Mouse (Mus musculus) c-Kit-positive CD71-negative TER-119-negative erythroid progenitor cells, embryonic 14.5 days (primary cell): ENCODE results near the gene Stk38l.

ENCODE experiments used
- DNase-seq: peaks from one replicate; pipeline ENCODE4 v3.0.0-alpha.2; 2013; ENCODE audit warnings: low read depth

Gene Stk38l

GRCm38 (mm10) chr6:146724581-146725383 is at the start of gene Stk38l:
TSS of gene Stk38l (plus strand) at chr6:146724995.
- peak; percentile 76 for DNase-seq

GRCm38 (mm10) chr6:146676904-146677303 is 47.9 kb upstream of the Stk38l start:
- DNase-seq, result no peak

GRCm38 (mm10) chr6:146678136-146679070 is 46.4 kb upstream of the Stk38l start:
- no peak for DNase-seq

- DNase-seq, result no peak
These were observed 40.9 kb upstream of the Stk38l start for GRCm38 (mm10) chr6:146683881-146684280.

- no peak for DNase-seq
These were observed 39.0 kb upstream of the Stk38l start for GRCm38 (mm10) chr6:146685781-146686308.

GRCm38 (mm10) chr6:146686463-146687196 is 38.2 kb upstream of the Stk38l start:
- DNase-seq, result no peak

GRCm38 (mm10) chr6:146688010-146688409 is 36.8 kb upstream of the Stk38l start:
- DNase-seq, result no peak

GRCm38 (mm10) chr6:146688861-146689260 is 35.9 kb upstream of the Stk38l start:
- no peak for DNase-seq

GRCm38 (mm10) chr6:146697767-146698166 is 27.0 kb upstream of the Stk38l start:
- no peak for DNase-seq

- DNase-seq, result no peak
These were observed 26.4 kb upstream of the Stk38l start for GRCm38 (mm10) chr6:146698376-146698775.

- no peak for DNase-seq
These were observed 24.3 kb upstream of the Stk38l start for GRCm38 (mm10) chr6:146700461-146700860.

GRCm38 (mm10) chr6:146702126-146702881 is 22.5 kb upstream of the Stk38l start:
- no peak for DNase-seq

- DNase-seq, result no peak
These were observed 21.4 kb upstream of the Stk38l start for GRCm38 (mm10) chr6:146703351-146703750.

GRCm38 (mm10) chr6:146705631-146706030 is 19.2 kb upstream of the Stk38l start:
- DNase-seq, result no peak

GRCm38 (mm10) chr6:146719606-146720005 is 5.2 kb upstream of the Stk38l start:
- no peak for DNase-seq

GRCm38 (mm10) chr6:146723805-146724204 is 990 bp upstream of the Stk38l start:
- DNase-seq, result no peak

GRCm38 (mm10) chr6:146725384-146725791 is 593 bp downstream of the Stk38l start:
- DNase-seq, result no peak

GRCm38 (mm10) chr6:146731031-146731430 is 6.2 kb downstream of the Stk38l start:
- no peak for DNase-seq

GRCm38 (mm10) chr6:146731692-146732091 is 6.9 kb downstream of the Stk38l start:
- DNase-seq, result no peak

GRCm38 (mm10) chr6:146732232-146732631 is 7.4 kb downstream of the Stk38l start:
- DNase-seq, result no peak

- DNase-seq, result no peak
These were observed 7.9 kb downstream of the Stk38l start for GRCm38 (mm10) chr6:146732676-146733075.
